Mouse (Mus musculus) thymus, adult 2 months (tissue): Measurements from ENCODE around the gene Hist1h2bj.

ENCODE experiments used
- CTCF ChIP-seq: fragments of 200-500 bp; IDR thresholded peaks from 2 replicates; pipeline ENCODE4 v1.5.1; 2012; ENCODE audit warnings: mild to moderate bottlenecking, control low read depth, low read length, moderate library complexity, borderline replicate concordance; ENCODE audit not compliant: control insufficient read depth, poor library complexity, insufficient read depth; ENCODE audit errors: extremely low read depth
- POLR2A ChIP-seq: fragments of 200-500 bp; IDR thresholded peaks from 2 replicates; pipeline ENCODE4 v1.6.1; 2012; ENCODE audit warnings: mild to moderate bottlenecking, low read length, control low read depth, moderate library complexity; ENCODE audit not compliant: control insufficient read depth, poor library complexity, insufficient read depth; ENCODE audit errors: extremely low read depth

DNA sequence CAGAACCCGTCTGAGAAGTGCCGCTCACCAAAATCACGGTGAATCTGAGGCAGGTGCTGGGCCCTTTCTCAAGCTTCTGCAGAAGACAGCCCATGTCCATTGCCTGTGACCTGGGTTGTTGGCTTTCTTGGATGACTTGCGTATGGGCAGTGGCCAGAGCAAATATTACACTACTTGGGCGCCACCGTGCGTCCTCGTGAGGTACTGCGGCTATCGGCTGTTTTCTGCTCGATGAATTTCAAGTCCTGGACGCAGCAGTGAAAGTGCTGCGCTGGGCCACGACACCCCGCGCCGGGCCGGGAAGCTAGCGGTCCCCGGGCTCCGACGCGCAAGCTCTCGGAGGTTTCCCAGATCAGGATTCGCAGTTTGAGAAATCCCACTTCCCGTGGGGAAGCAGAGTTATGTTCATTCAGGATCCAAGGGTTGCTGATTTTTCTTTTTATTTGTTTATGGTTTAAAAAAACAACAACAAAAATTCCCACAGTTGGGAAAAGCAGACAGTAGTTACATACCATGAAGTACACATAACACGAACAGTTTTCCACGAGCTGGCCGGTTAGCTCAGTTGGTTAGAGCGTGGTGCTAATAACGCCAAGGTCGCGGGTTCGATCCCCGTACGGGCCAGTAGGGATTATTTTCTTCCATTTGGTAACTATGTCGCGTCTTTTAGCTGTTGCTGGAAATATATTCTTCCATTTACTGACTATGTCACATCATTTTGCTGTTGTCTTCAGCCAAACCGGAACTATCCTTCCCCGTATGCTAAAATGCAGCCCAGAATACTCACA, 14.1 kb upstream of the Hist1h2bj start:
- TF ChIP-seq POLR2A: no peak
- peak; percentile 96 for TF ChIP-seq CTCF
